Mouse (Mus musculus) kidney, adult 2 months (tissue): ENCODE results near the gene Svep1.

ENCODE experiments used
- CTCF ChIP-seq: fragments of 200-500 bp; conservative IDR thresholded peaks from 2 replicates; pipeline ENCODE4 v1.5.1; 2011; ENCODE audit warnings: low read depth, mild to moderate bottlenecking, control low read depth, low read length, moderate library complexity, mixed read lengths; ENCODE audit not compliant: insufficient read depth, insufficient read length
- POLR2A ChIP-seq: fragments of 200-500 bp; IDR thresholded peaks from one replicate; pipeline ENCODE4 v1.6.1; 2011; ENCODE audit warnings: low read depth, low read length, control low read depth

DNA sequence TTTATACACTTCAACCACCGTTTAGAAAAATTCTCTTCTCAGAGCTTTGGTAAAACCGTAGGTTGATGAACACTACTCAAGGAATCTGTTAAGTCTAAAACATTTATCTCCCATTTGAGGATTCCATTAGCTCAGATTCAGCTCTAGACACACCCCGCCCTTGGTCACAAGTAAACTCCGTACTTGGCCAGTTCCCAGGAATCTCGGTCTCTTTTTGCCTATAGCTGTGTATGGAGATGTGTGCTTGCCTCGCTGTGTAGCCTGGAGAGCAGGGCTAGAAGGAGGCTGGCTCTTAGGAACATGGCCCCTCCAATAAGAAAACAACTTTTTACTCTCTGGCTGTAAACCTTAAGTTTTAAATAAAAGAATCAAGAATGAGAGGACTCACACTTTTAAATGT lies 96.9 kb downstream of the Svep1 start:
- TF ChIP-seq CTCF = no peak
- TF ChIP-seq POLR2A = no peak
